Mouse (Mus musculus): ENCODE measurements at regions not wholly inside any gene's neighbourhood (a gene's known extent, or its start where the extent isn't known, plus 50 kb on each side); places are given as distances from the start of the nearest gene placed in this dataset.

DNA sequence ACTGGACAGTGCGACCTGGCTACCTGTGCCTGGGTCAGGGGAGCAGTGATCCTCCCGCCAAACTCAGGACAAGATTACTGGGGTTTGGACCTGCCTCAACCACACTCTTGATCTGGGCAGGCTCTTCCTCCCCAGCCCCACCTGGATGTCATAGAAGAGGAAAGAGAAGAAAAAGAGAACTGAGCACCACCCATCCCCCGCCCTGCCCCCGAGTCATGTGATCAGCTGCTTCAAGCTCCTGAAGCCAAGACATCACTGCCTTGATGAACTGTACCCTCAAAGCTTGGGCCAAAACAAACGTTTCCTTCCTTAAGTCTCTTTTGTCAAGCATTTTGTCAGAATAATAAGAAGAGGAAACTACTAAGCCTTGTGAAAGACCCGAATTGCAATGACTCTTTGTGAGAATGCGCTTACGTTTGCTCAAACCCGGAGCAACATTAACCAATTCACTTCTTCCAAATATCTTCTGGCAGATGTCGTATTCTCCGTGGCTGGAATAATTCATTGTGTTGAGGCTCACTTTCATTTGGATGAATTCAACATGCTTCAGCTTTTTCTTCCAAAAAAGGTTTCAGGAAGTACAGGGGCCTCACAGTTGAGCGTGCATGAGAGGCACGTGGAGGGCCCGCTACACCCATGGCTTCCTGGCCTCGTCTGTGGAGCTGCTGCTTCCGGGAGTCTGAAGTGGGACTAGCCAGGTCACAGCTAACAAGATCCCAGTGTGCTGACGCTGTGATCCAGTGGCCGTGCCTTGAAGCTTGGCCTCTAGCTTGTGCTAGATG lies 169.5 kb downstream of the Kdr start:
- TF ChIP-seq CTCF (IDR thresholded peaks at IDR 0.05; ENCODE audit: control insufficient read depth, insufficient read depth, insufficient read length) (no peak), USF1 (IDR thresholded peaks at IDR 0.05; ENCODE audit: low read depth) (no peak), FOSL1 (IDR thresholded peaks at IDR 0.05; ENCODE audit: insufficient read depth, low read length, poor library complexity, severe bottlenecking) (no peak), MYOG (IDR thresholded peaks at IDR 0.05; ENCODE audit: control insufficient read depth, extremely low read depth, insufficient read length) (no peak), MYOD1 (IDR thresholded peaks at IDR 0.05; ENCODE audit: control insufficient read depth, insufficient read length, low read depth) (no peak), MAX (IDR thresholded peaks at IDR 0.05) (no peak), CEBPB (IDR thresholded peaks at IDR 0.05; ENCODE audit: low read depth) (no peak)
- H3K79me3 ChIP-seq (ENCODE audit: low read depth): no peaks in the 10 kb centered on the region
- H3K36me3 ChIP-seq (ENCODE audit: control insufficient read depth, insufficient read depth): no peaks in the 10 kb centered on the region
- no peak overlapping the region for H3ac ChIP-seq (ENCODE audit: control insufficient read depth, insufficient read length, low read depth)
- no peaks in the 10 kb centered on the region for H3K79me2 ChIP-seq (ENCODE audit: control insufficient read depth, insufficient read depth)
- peaks cover 9% of the 10 kb centered on the region for H3K27me3 ChIP-seq (ENCODE audit: control insufficient read depth, insufficient read depth, insufficient read length)
- H3K4me3 ChIP-seq (ENCODE audit: insufficient read depth, poor library complexity, severe bottlenecking): no peak overlapping the region

GRCm38 (mm10) chr5:75805011-75805410 lies 173.2 kb downstream of the Kdr start:
- TF ChIP-seq CTCF (IDR thresholded peaks at IDR 0.05; ENCODE audit: control insufficient read depth, insufficient read depth, insufficient read length) (no peak), MAX (IDR thresholded peaks at IDR 0.05) (no peak), MYOD1 (IDR thresholded peaks at IDR 0.05; ENCODE audit: control insufficient read depth, insufficient read length, low read depth) (no peak), USF1 (IDR thresholded peaks at IDR 0.05; ENCODE audit: low read depth) (no peak), CEBPB (IDR thresholded peaks at IDR 0.05; ENCODE audit: low read depth) (no peak), MYOG (IDR thresholded peaks at IDR 0.05; ENCODE audit: control insufficient read depth, extremely low read depth, insufficient read length) (no peak), FOSL1 (IDR thresholded peaks at IDR 0.05; ENCODE audit: insufficient read depth, low read length, poor library complexity, severe bottlenecking) (no peak)
- Histone ChIP-seq H3K4me3 (ENCODE audit: insufficient read depth, poor library complexity, severe bottlenecking) (no peak overlapping the region), H3K79me2 (ENCODE audit: control insufficient read depth, insufficient read depth) (no peaks in the 10 kb centered on the region), H3K27me3 (ENCODE audit: control insufficient read depth, insufficient read depth, insufficient read length) (peaks cover 3% of the 10 kb centered on the region), H3ac (ENCODE audit: control insufficient read depth, insufficient read length, low read depth) (no peak overlapping the region), H3K36me3 (ENCODE audit: control insufficient read depth, insufficient read depth) (no peaks in the 10 kb centered on the region), H3K79me3 (ENCODE audit: low read depth) (no peaks in the 10 kb centered on the region)

- Histone ChIP-seq H3K36me3 (ENCODE audit: control insufficient read depth, insufficient read depth) (no peaks in the 10 kb centered on the region), H3K79me2 (ENCODE audit: control insufficient read depth, insufficient read depth) (no peaks in the 10 kb centered on the region), H3ac (ENCODE audit: control insufficient read depth, insufficient read length, low read depth) (no peak overlapping the region), H3K27me3 (ENCODE audit: control insufficient read depth, insufficient read depth, insufficient read length) (peaks cover 3% of the 10 kb centered on the region), H3K79me3 (ENCODE audit: low read depth) (no peaks in the 10 kb centered on the region), H3K4me3 (ENCODE audit: insufficient read depth, poor library complexity, severe bottlenecking) (no peak overlapping the region)
- TF ChIP-seq MYOG (IDR thresholded peaks at IDR 0.05; ENCODE audit: control insufficient read depth, extremely low read depth, insufficient read length) (no peak), MAX (IDR thresholded peaks at IDR 0.05) (no peak), FOSL1 (IDR thresholded peaks at IDR 0.05; ENCODE audit: insufficient read depth, low read length, poor library complexity, severe bottlenecking) (no peak), CTCF (IDR thresholded peaks at IDR 0.05; ENCODE audit: control insufficient read depth, insufficient read depth, insufficient read length) (no peak), CEBPB (IDR thresholded peaks at IDR 0.05; ENCODE audit: low read depth) (no peak), USF1 (IDR thresholded peaks at IDR 0.05; ENCODE audit: low read depth) (no peak), MYOD1 (IDR thresholded peaks at IDR 0.05; ENCODE audit: control insufficient read depth, insufficient read length, low read depth) (no peak)
Measured at GRCm38 (mm10) chr5:75804340-75804739, 173.9 kb downstream of the Kdr start.

DNA sequence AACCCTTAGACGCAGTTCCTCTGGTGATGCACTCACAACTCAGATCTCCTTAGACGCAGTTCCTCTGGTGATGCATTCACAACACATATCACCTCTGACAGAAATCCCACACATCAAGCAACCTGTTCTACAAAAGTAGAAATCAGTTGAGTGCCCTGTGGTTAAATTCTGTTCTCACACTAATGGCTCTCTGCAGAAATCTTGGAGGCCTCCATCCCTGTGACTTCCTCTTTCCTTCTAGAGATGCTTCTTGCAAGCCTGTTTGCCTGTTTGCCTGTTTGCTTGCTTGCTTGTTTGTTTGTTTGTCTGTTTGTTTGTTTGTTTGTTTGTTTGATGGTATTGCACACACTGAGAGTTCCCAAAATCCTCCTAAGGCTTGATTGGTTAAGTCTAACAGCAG lies 175.2 kb downstream of the Kdr start:
- H3ac ChIP-seq (ENCODE audit: control insufficient read depth, insufficient read length, low read depth): no peak overlapping the region
- no peaks in the 10 kb centered on the region for H3K79me2 ChIP-seq (ENCODE audit: control insufficient read depth, insufficient read depth)
- H3K79me3 ChIP-seq (ENCODE audit: low read depth): no peaks in the 10 kb centered on the region
- TF ChIP-seq CTCF (IDR thresholded peaks at IDR 0.05; ENCODE audit: control insufficient read depth, insufficient read depth, insufficient read length) (no peak), USF1 (IDR thresholded peaks at IDR 0.05; ENCODE audit: low read depth) (no peak), MAX (IDR thresholded peaks at IDR 0.05) (no peak), MYOG (IDR thresholded peaks at IDR 0.05; ENCODE audit: control insufficient read depth, extremely low read depth, insufficient read length) (no peak), CEBPB (IDR thresholded peaks at IDR 0.05; ENCODE audit: low read depth) (no peak), FOSL1 (IDR thresholded peaks at IDR 0.05; ENCODE audit: insufficient read depth, low read length, poor library complexity, severe bottlenecking) (no peak), MYOD1 (IDR thresholded peaks at IDR 0.05; ENCODE audit: control insufficient read depth, insufficient read length, low read depth) (no peak)
- H3K36me3 ChIP-seq (ENCODE audit: control insufficient read depth, insufficient read depth): no peaks in the 10 kb centered on the region
- H3K27me3 ChIP-seq (ENCODE audit: control insufficient read depth, insufficient read depth, insufficient read length): no peaks in the 10 kb centered on the region
- no peak overlapping the region for H3K4me3 ChIP-seq (ENCODE audit: insufficient read depth, poor library complexity, severe bottlenecking)

DNA sequence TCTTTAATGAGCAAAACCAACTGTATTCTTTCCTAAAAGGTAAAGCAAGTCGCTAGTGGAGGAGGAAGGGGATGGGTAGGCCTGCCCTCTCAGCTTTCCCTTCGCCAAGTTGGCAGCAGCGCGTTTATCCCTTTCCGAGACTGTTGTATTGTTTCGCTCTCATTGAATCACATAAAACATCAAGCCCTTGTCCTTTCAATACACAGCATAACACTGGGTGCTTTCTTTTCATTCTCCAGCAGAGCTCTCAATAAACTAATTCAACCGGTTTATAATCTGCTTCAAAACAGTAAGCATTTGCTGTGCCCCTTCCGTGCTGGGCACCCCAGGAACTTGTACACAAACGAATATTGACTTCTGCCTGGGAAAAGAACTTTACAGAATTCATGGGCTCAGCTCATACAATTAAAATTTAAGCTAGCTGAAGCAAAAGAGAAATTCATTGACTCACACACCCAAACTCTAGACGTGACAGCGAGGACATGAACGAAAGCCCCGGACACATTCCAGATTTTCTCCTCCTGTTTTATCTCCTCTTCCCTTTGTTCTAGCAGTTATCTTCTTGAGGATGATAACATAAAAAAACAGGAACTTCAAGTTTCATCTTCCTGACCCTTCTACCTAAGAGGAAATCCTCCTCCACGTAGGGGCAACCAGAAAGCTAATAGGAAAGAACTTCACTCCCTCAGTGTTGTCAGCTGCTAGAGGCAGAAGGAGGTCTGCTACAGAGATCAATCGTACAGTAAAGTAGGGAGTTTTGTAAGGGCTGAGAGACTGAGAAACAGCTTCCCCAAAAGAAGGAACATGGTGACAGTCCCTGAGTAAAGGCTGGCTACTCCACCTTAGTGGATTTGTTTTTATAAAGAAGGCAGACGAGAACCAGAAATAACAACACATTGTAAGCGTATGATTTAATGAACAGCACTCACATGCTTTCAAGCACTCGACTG lies 177.9 kb downstream of the Kdr start:
- H3ac ChIP-seq (ENCODE audit: control insufficient read depth, insufficient read length, low read depth): no peak overlapping the region
- TF ChIP-seq USF1 (IDR thresholded peaks at IDR 0.05; ENCODE audit: low read depth) (no peak), MYOD1 (IDR thresholded peaks at IDR 0.05; ENCODE audit: control insufficient read depth, insufficient read length, low read depth) (no peak)
- no peaks in the 10 kb centered on the region for H3K79me3 ChIP-seq (ENCODE audit: low read depth)
- H3K4me3 ChIP-seq (ENCODE audit: insufficient read depth, poor library complexity, severe bottlenecking): no peak overlapping the region
- no peaks in the 10 kb centered on the region for H3K27me3 ChIP-seq (ENCODE audit: control insufficient read depth, insufficient read depth, insufficient read length)
- no peaks in the 10 kb centered on the region for H3K36me3 ChIP-seq (ENCODE audit: control insufficient read depth, insufficient read depth)
- no peaks in the 10 kb centered on the region for H3K79me2 ChIP-seq (ENCODE audit: control insufficient read depth, insufficient read depth)
